Mouse (Mus musculus): ENCODE results near the gene Pigq.

Gene Pigq

GRCm38 (mm10) chr17:25883268-25883667, 61.5 kb downstream of the Pigq start:
- DNase-seq (ENCODE audit: low read depth) = no peak

- DNase-seq (ENCODE audit: low read depth) = no peak
Measured at GRCm38 (mm10) chr17:25882306-25882705, 62.4 kb downstream of the Pigq start.

- DNase-seq (ENCODE audit: low read depth) = no peak
Measured at GRCm38 (mm10) chr17:25881691-25882090, 63.0 kb downstream of the Pigq start.

- no peak for DNase-seq (ENCODE audit: low read depth)
Measured at GRCm38 (mm10) chr17:25880913-25881641, 63.7 kb downstream of the Pigq start.

- DNase-seq (ENCODE audit: low read depth) = no peak
Measured at GRCm38 (mm10) chr17:25880196-25880910, 64.4 kb downstream of the Pigq start, which contains the start of gene Wfikkn1. TSS of gene Wfikkn1 (minus strand) at chr17:25880858.

- no peak for DNase-seq (ENCODE audit: low read depth)
Measured at GRCm38 (mm10) chr17:25879750-25880149, 65.0 kb downstream of the Pigq start.

GRCm38 (mm10) chr17:25879261-25879660, 65.5 kb downstream of the Pigq start:
- DNase-seq (ENCODE audit: low read depth) = no peak

GRCm38 (mm10) chr17:25878611-25879180, 66.0 kb downstream of the Pigq start:
- DNase-seq (ENCODE audit: low read depth) = no peak

GRCm38 (mm10) chr17:25877741-25878610, 66.8 kb downstream of the Pigq start:
- no peak for DNase-seq (ENCODE audit: low read depth)

GRCm38 (mm10) chr17:25877025-25877424, 67.7 kb downstream of the Pigq start:
- no peak for DNase-seq (ENCODE audit: low read depth)
